Mouse (Mus musculus) embryonic fibroblast, embryonic 13.5 days (primary cell): ENCODE measurements around the gene Hebp1.

Source experiments
- CTCF ChIP-seq: IDR thresholded peaks from 2 replicates; pipeline ENCODE4 v1.5.1; 2011; ENCODE audit warnings: mild to moderate bottlenecking, control low read depth, low read length, moderate library complexity, borderline replicate concordance; ENCODE audit not compliant: insufficient read depth
- POLR2A ChIP-seq: IDR thresholded peaks from 2 replicates; pipeline ENCODE4 v1.6.1; 2011; ENCODE audit warnings: low read depth, mild to moderate bottlenecking, control low read depth, low read length, moderate library complexity

- no peak for TF ChIP-seq CTCF
- TF ChIP-seq POLR2A: no peak
Measured at GRCm38 (mm10) chr6:135188629-135189028, 9.2 kb downstream of the Hebp1 start.
